10 mouse cellular contexts compared by ENCODE assay signal in genomic region chrX:153528399-153528798, GRCm38 (mm10). TPM values are rescaled to one million over a fixed set of nuclear protein-coding genes. Genes with fewer than 3 reads are reported as not detected.
DNase-seq lines count a peak whose midpoint lies in the region; ATAC-seq lines count a peak whose summit lies in the region.
"Had no signal": no experiment of that assay in that cellular context is flagged by ENCODE, and none has a peak within 500 bp of the region (broad histone marks: within the 10 kb centered on the region; RNA-seq: fewer than 3 reads in every experiment).

No protein-coding gene starts in this region.

- no peak overlapping the region for H3K4me2 ChIP-seq in midbrain, embryonic 14.5 days (ENCODE audit: low read length)
- H3K4me2 ChIP-seq: limb, embryonic 13.5 days had no signal

- H3K27me3 ChIP-seq in midbrain, embryonic 14.5 days (ENCODE audit: control insufficient read depth, insufficient read depth, low read length): no peaks in the 10 kb centered on the region
- H3K27me3 ChIP-seq: limb, embryonic 13.5 days had no signal

- ATAC-seq in midbrain, embryonic 14.5 days (ENCODE audit: low FRiP score, low TSS enrichment): peak; percentile 50; the same call in 1 of the 2 replicates
- no peak for ATAC-seq in erythroblast, adult 5-6 weeks (replicated peaks; ENCODE audit: low FRiP score, poor library complexity, severe bottlenecking)

- no peak overlapping the region for H3K27ac ChIP-seq in midbrain, embryonic 14.5 days (replicated peaks; ENCODE audit: low read depth, low read length)
- H3K27ac ChIP-seq: limb, embryonic 13.5 days had no signal

- no peak overlapping the region for H3K9ac ChIP-seq in midbrain, embryonic 14.5 days (replicated peaks; ENCODE audit: low read length)
- H3K9ac ChIP-seq: limb, embryonic 13.5 days had no signal

- WGBS in midbrain, embryonic 14.5 days: 14% methylated on average over 2 of the region's 2 CpGs

- peak; percentile 13 to 35 for DNase-seq in cerebellum, adult 18-20 months
- no peak for DNase-seq in cerebellum, adult 8-10 months
- DNase-seq in layer of hippocampus, adult 9-10 months (ENCODE audit: low spot score): peak; percentile 10
- DNase-seq in layer of hippocampus, adult 8-10 months (ENCODE audit: low spot score in 2 of 2): no peak
- peak; percentile 17 for DNase-seq in cerebellum, adult 9-11 months
- peak; percentile 78 for DNase-seq in midbrain, embryonic 14.5 days
- DNase-seq in frontal cortex, postnatal 25 days (ENCODE audit: low spot score in 2 of 2): no peak

- H3K36me3 ChIP-seq in midbrain, embryonic 14.5 days (ENCODE audit: control insufficient read depth, insufficient read depth, low read length): no peaks in the 10 kb centered on the region
- H3K36me3 ChIP-seq: limb, embryonic 13.5 days had no signal

- H3K4me3 ChIP-seq in midbrain, embryonic 14.5 days (replicated peaks; ENCODE audit: low read depth, low read length): no peak overlapping the region
- H3K4me3 ChIP-seq: erythroblast, embryonic 14.5 days; limb, embryonic 13.5 days had no signal

- no peaks in the 10 kb centered on the region for H3K9me3 ChIP-seq in midbrain, embryonic 14.5 days (ENCODE audit: control insufficient read depth, low read length)
- H3K9me3 ChIP-seq: limb, embryonic 13.5 days had no signal

- H3K4me1 ChIP-seq in midbrain, embryonic 14.5 days (ENCODE audit: control insufficient read depth, insufficient read depth, low read length): no peaks in the 10 kb centered on the region
- H3K4me1 ChIP-seq: limb, embryonic 13.5 days had no signal

RNA-seq across cellular contexts. Expression of gene Cypt3, which starts 30.0 kb away (rescaled TPM):
- total RNA-seq in layer of hippocampus, adult 8-10 months (2022): not detected
- polyA plus RNA-seq in midbrain, embryonic 14.5 days (2014; fragmentation: Nextera tagmentation; extraction: Ambion mirVana): not detected in 2 replicates
- not detected in 2 replicates for total RNA-seq in erythroblast, adult 5-6 weeks (2015; ENCODE audit: low replicate concordance)
- not detected in 2 replicates for total RNA-seq in erythroblast, adult 5-6 weeks (2017; ENCODE audit: low replicate concordance)
- polyA plus RNA-seq: erythroblast, embryonic 14.5 days; limb, embryonic 13.5 days had no signal

RNA-seq across cellular contexts. Expression of gene Ubqln2, which starts 30.4 kb away (rescaled TPM):
- total RNA-seq in layer of hippocampus, adult 8-10 months (2022): 100 to 1,000 TPM; 207 to 230 (median 212) TPM
- polyA plus RNA-seq in midbrain, embryonic 14.5 days (2014; fragmentation: Nextera tagmentation; extraction: Ambion mirVana): 68.8 and 79.3 TPM in 2 replicates
- 14.6 and 16.3 TPM in 2 replicates for total RNA-seq in erythroblast, adult 5-6 weeks (2015; ENCODE audit: low replicate concordance)
- 1.4 and 2.5 TPM in 2 replicates for total RNA-seq in erythroblast, adult 5-6 weeks (2017; ENCODE audit: low replicate concordance)

Comparison
In these comparisons a context has a peak if more than half of its experiments do, and no peak if none do; other contexts are left out.
1. DNase-seq: peak in cerebellum, adult 18-20 months (2 of 2), layer of hippocampus, adult 9-10 months (single experiment), cerebellum, adult 9-11 months (single experiment) and midbrain, embryonic 14.5 days (single experiment); none in cerebellum, adult 8-10 months (single experiment), layer of hippocampus, adult 8-10 months (0 of 2) and frontal cortex, postnatal 25 days (0 of 2).
2. RNA of gene Ubqln2, which starts 30.4 kb away (total RNA-seq): 207 to 230 TPM in layer of hippocampus, adult 8-10 months; 1.4 to 16.3 TPM in erythroblast, adult 5-6 weeks; every median in the first group is over 10 times any median in the second.